Mouse (Mus musculus) ES-E14 (cell line): ENCODE results near the gene Pvr. TPM values are rescaled to one million over a fixed set of nuclear protein-coding genes. Genes with fewer than 3 reads are reported as not detected.
"Not testable (repeated sequence)": the region's sequence is repeated elsewhere in the genome, so short reads cannot be mapped to it uniquely, and the experiment has no call there.

Experiments used
- DNase-seq: peaks from one replicate; pipeline ENCODE4 v3.0.0-alpha.2; 2013; ENCODE audit warnings: low read depth, low spot score
- H3K27ac ChIP-seq: 2 replicates; pipeline ENCODE4 v1.5.1; 2012; ENCODE audit warnings: low read depth, mild to moderate bottlenecking, low read length, moderate library complexity, mixed read lengths; ENCODE audit not compliant: poor library complexity, insufficient read depth, severe bottlenecking
- H3K36me3 ChIP-seq: 2 replicates; pipeline ENCODE4 v1.6.1; 2012; ENCODE audit warnings: mild to moderate bottlenecking, low read length, moderate library complexity, mixed read lengths; ENCODE audit not compliant: control insufficient read depth, poor library complexity, insufficient read depth, severe bottlenecking
- H3K4me1 ChIP-seq, 2 experiments: fragments of 150-350 bp in 1 of 2; sonication (generic) in 1 of 2; 2 replicates each; pipeline ENCODE4 v1.6.1; 2012; ENCODE audit warnings: low read length in 2 of 2, mild to moderate bottlenecking in 1 of 2, mixed read lengths in 1 of 2; ENCODE audit not compliant: control insufficient read depth in 2 of 2, insufficient read depth in 2 of 2, poor library complexity in 1 of 2
- H3K4me3 ChIP-seq, 2 experiments: fragments of 150-350 bp in 1 of 2; sonication (generic) in 1 of 2; 2 replicates each; pipeline ENCODE4 v1.5.1; 2012; ENCODE audit warnings: low read length in 2 of 2, low read depth in 1 of 2, mild to moderate bottlenecking in 1 of 2, mixed read lengths in 1 of 2; ENCODE audit not compliant: insufficient read depth in 1 of 2, poor library complexity in 1 of 2, severe bottlenecking in 1 of 2
- H3K9ac ChIP-seq: 2 replicates; pipeline ENCODE4 v1.6.1; 2012; ENCODE audit warnings: low read depth, mild to moderate bottlenecking, low read length, mixed read lengths; ENCODE audit not compliant: poor library complexity, insufficient read depth, severe bottlenecking
- H3K9me3 ChIP-seq: fragments of 150-350 bp; sonication (generic); 2 replicates; pipeline ENCODE4 v1.6.1; 2012; ENCODE audit warnings: low read depth, mild to moderate bottlenecking, low read length; ENCODE audit not compliant: control insufficient read depth, insufficient read depth
- CHD2 ChIP-seq: IDR thresholded peaks from 2 replicates; pipeline ENCODE4 v1.6.1; 2014; ENCODE audit warnings: mild to moderate bottlenecking, low read depth, low read length, inconsistent platforms
- HCFC1 ChIP-seq: IDR thresholded peaks from 2 replicates; pipeline ENCODE4 v1.6.1; 2012; ENCODE audit warnings: low read length, inconsistent platforms, borderline replicate concordance; ENCODE audit not compliant: insufficient read depth
- MAFK ChIP-seq: IDR thresholded peaks from 2 replicates; pipeline ENCODE4 v1.6.1; 2014; ENCODE audit warnings: mild to moderate bottlenecking, low read depth, low read length, inconsistent platforms; ENCODE audit not compliant: insufficient read depth
- ZC3H11A ChIP-seq: IDR thresholded peaks from 2 replicates; pipeline ENCODE4 v1.6.1; 2012; ENCODE audit warnings: low read depth, mild to moderate bottlenecking, inconsistent platforms, low read length, borderline replicate concordance
- ZNF384 ChIP-seq: IDR thresholded peaks from 2 replicates; pipeline ENCODE4 v1.6.1; 2012; ENCODE audit warnings: low read depth, low read length, inconsistent platforms
- in situ Hi-C, 2 experiments: fragments of 600-800 bp; cut with MboI; formaldehyde crosslinking; loops; one replicate each; pipeline ENCODE4 v1.15.1; 2025; ENCODE audit warnings: low sequenced_read_pairs in 2 of 2, inconsistent platforms in 1 of 2; ENCODE audit not compliant: unreplicated experiment in 2 of 2
- total RNA-seq: library from RNA; depleted of rRNA; stranded (reverse); fragments of 300-350 nt; gene quantifications from 2 replicates; pipeline ENCODE4 v1.2.3, GENCODE M21; 2012

The Pvr gene
- total RNA-seq, 1 experiment = 38.6 TPM

- H3K9ac ChIP-seq = peak overlapping the region; percentile 27; the same call in 1 of the 2 replicates
- no peaks in the 10 kb centered on the region for H3K9me3 ChIP-seq
- H3K4me1 ChIP-seq = peaks cover 13 to 43% of the 10 kb centered on the region in 2 experiments
- in situ Hi-C loops = no loop called here
- no peaks in the 10 kb centered on the region for H3K36me3 ChIP-seq
- DNase-seq = no peak
- TF ChIP-seq ZNF384 (no peak), MAFK (no peak)
- H3K27ac ChIP-seq = peak overlapping the region; percentile 48; the same call in 1 of the 2 replicates
- H3K4me3 ChIP-seq = peak overlapping the region in 1 of 2 experiments; percentile 58; a peak in 2 of 4 replicates
Measured at GRCm38 (mm10) chr7:19932877-19933809, 12.2 kb upstream of the Pvr start.

- H3K9ac ChIP-seq = peak overlapping the region; percentile 27; the same call in 1 of the 2 replicates
Measured at GRCm38 (mm10) chr7:19932133-19932876, 11.3 kb upstream of the Pvr start.

GRCm38 (mm10) chr7:19930481-19930880 is 9.5 kb upstream of the Pvr start:
- H3K4me3 ChIP-seq, H3K9ac ChIP-seq, H3K36me3 ChIP-seq, H3K27ac ChIP-seq, H3K9me3 ChIP-seq, in situ Hi-C loops, DNase-seq: not testable (repeated sequence)
- peaks cover 9 to 29% of the 10 kb centered on the region in 2 experiments for H3K4me1 ChIP-seq

More at GRCm38 (mm10) chr7:19932133-19932876, 11.3 kb upstream of the Pvr start:
- no peak overlapping the region; a peak in 1 of 4 replicates for H3K4me3 ChIP-seq
- H3K36me3 ChIP-seq = no peaks in the 10 kb centered on the region
- no peak for DNase-seq
- no peak for TF ChIP-seq HCFC1
- no peak for TF ChIP-seq ZC3H11A
- TF ChIP-seq MAFK = no peak
- TF ChIP-seq CHD2 = no peak
- TF ChIP-seq ZNF384 = no peak
- H3K4me1 ChIP-seq = peaks cover 10 to 36% of the 10 kb centered on the region in 2 experiments
- peak overlapping the region; percentile 14; the same call in 1 of the 2 replicates for H3K27ac ChIP-seq
- in situ Hi-C loops = no loop called here
- no peaks in the 10 kb centered on the region for H3K9me3 ChIP-seq

- TF ChIP-seq CHD2 = no peak
- TF ChIP-seq MAFK = no peak
- no peak for TF ChIP-seq ZNF384
- no peak for TF ChIP-seq HCFC1
- TF ChIP-seq ZC3H11A = no peak
- Histone ChIP-seq H3K36me3 (no peaks in the 10 kb centered on the region), H3K9ac (peak overlapping the region; percentile 26; the same call in 1 of the 2 replicates), H3K4me3 (peak overlapping the region in 1 of 2 experiments; percentile 27; a peak in 1 of 4 replicates), H3K4me1 (peaks cover 9 to 25% of the 10 kb centered on the region in 2 experiments), H3K9me3 (no peaks in the 10 kb centered on the region), H3K27ac (peak overlapping the region; percentile 94)
- in situ Hi-C loops = no loop called here
- DNase-seq = no peak
Measured at GRCm38 (mm10) chr7:19928486-19928885, 7.5 kb upstream of the Pvr start.
